Mouse (Mus musculus) ES-E14 (cell line): ENCODE measurements around the gene Ganab. TPM values are rescaled to one million over a fixed set of nuclear protein-coding genes. Genes with fewer than 3 reads are reported as not detected.
A peak's percentile ranks its signal among the peaks of the same experiment; 100 is the strongest.
"Not testable (repeated sequence)": the region's sequence is repeated elsewhere in the genome, so short reads cannot be mapped to it uniquely, and the experiment has no call there.

Experiments used
- DNase-seq: peaks from one replicate; pipeline ENCODE4 v3.0.0-alpha.2; 2013; ENCODE audit warnings: low read depth, low spot score
- H3K27ac ChIP-seq: 2 replicates; pipeline ENCODE4 v1.5.1; 2012; ENCODE audit warnings: low read depth, mild to moderate bottlenecking, low read length, moderate library complexity, mixed read lengths; ENCODE audit not compliant: poor library complexity, insufficient read depth, severe bottlenecking
- H3K36me3 ChIP-seq: 2 replicates; pipeline ENCODE4 v1.6.1; 2012; ENCODE audit warnings: mild to moderate bottlenecking, low read length, moderate library complexity, mixed read lengths; ENCODE audit not compliant: control insufficient read depth, poor library complexity, insufficient read depth, severe bottlenecking
- H3K4me1 ChIP-seq, 2 experiments: fragments of 150-350 bp in 1 of 2; sonication (generic) in 1 of 2; 2 replicates each; pipeline ENCODE4 v1.6.1; 2012; ENCODE audit warnings: low read length in 2 of 2, mild to moderate bottlenecking in 1 of 2, mixed read lengths in 1 of 2; ENCODE audit not compliant: control insufficient read depth in 2 of 2, insufficient read depth in 2 of 2, poor library complexity in 1 of 2
- H3K4me3 ChIP-seq, 2 experiments: fragments of 150-350 bp in 1 of 2; sonication (generic) in 1 of 2; 2 replicates each; pipeline ENCODE4 v1.5.1; 2012; ENCODE audit warnings: low read length in 2 of 2, low read depth in 1 of 2, mild to moderate bottlenecking in 1 of 2, mixed read lengths in 1 of 2; ENCODE audit not compliant: insufficient read depth in 1 of 2, poor library complexity in 1 of 2, severe bottlenecking in 1 of 2
- H3K9ac ChIP-seq: 2 replicates; pipeline ENCODE4 v1.6.1; 2012; ENCODE audit warnings: low read depth, mild to moderate bottlenecking, low read length, mixed read lengths; ENCODE audit not compliant: poor library complexity, insufficient read depth, severe bottlenecking
- H3K9me3 ChIP-seq: fragments of 150-350 bp; sonication (generic); 2 replicates; pipeline ENCODE4 v1.6.1; 2012; ENCODE audit warnings: low read depth, mild to moderate bottlenecking, low read length; ENCODE audit not compliant: control insufficient read depth, insufficient read depth
- CHD2 ChIP-seq: IDR thresholded peaks from 2 replicates; pipeline ENCODE4 v1.6.1; 2014; ENCODE audit warnings: mild to moderate bottlenecking, low read depth, low read length, inconsistent platforms
- HCFC1 ChIP-seq: IDR thresholded peaks from 2 replicates; pipeline ENCODE4 v1.6.1; 2012; ENCODE audit warnings: low read length, inconsistent platforms, borderline replicate concordance; ENCODE audit not compliant: insufficient read depth
- MAFK ChIP-seq: IDR thresholded peaks from 2 replicates; pipeline ENCODE4 v1.6.1; 2014; ENCODE audit warnings: mild to moderate bottlenecking, low read depth, low read length, inconsistent platforms; ENCODE audit not compliant: insufficient read depth
- ZC3H11A ChIP-seq: IDR thresholded peaks from 2 replicates; pipeline ENCODE4 v1.6.1; 2012; ENCODE audit warnings: low read depth, mild to moderate bottlenecking, inconsistent platforms, low read length, borderline replicate concordance
- ZNF384 ChIP-seq: IDR thresholded peaks from 2 replicates; pipeline ENCODE4 v1.6.1; 2012; ENCODE audit warnings: low read depth, low read length, inconsistent platforms
- in situ Hi-C, 2 experiments: fragments of 600-800 bp; cut with MboI; formaldehyde crosslinking; loops; one replicate each; pipeline ENCODE4 v1.15.1; 2025; ENCODE audit warnings: low sequenced_read_pairs in 2 of 2, inconsistent platforms in 1 of 2; ENCODE audit not compliant: unreplicated experiment in 2 of 2
- total RNA-seq: library from RNA; depleted of rRNA; stranded (reverse); fragments of 300-350 nt; gene quantifications from 2 replicates; pipeline ENCODE4 v1.2.3, GENCODE M21; 2012

The Ganab gene
- total RNA-seq, 1 experiment: 321 TPM

GRCm38 (mm10) chr19:8864265-8864664 lies 33.6 kb upstream of the Ganab start:
- DNase-seq: no peak
- Histone ChIP-seq H3K27ac (no peak overlapping the region), H3K4me3 (no peak overlapping the region), H3K36me3 (no peaks in the 10 kb centered on the region), H3K4me1 (no peaks in the 10 kb centered on the region), H3K9me3 (no peaks in the 10 kb centered on the region), H3K9ac (no peak overlapping the region)
- in situ Hi-C loops: loop anchor here in 1 of 2 experiments (25.0 kb wide), 1 partner anchor 223 kb away; the partner anchor contains the start of gene Scgb1a1
- TF ChIP-seq MAFK: no peak
- no peak for TF ChIP-seq ZNF384
- no peak for TF ChIP-seq CHD2
- no peak for TF ChIP-seq ZC3H11A
- no peak for TF ChIP-seq HCFC1

GRCm38 (mm10) chr19:8870381-8870780 lies 27.5 kb upstream of the Ganab start:
- H3K4me3 ChIP-seq: peak overlapping the region in 1 of 2 experiments; percentile 91; a peak in 1 of 4 replicates
- not testable (repeated sequence) for DNase-seq, H3K9ac ChIP-seq, H3K9me3 ChIP-seq, H3K4me1 ChIP-seq, H3K27ac ChIP-seq
- H3K36me3 ChIP-seq: peaks cover 22% of the 10 kb centered on the region
- TF ChIP-seq ZNF384: peak; percentile 80
- in situ Hi-C loops: loop anchor here in 1 of 2 experiments (25.0 kb wide), 1 partner anchor 217 kb away; the partner anchor contains the start of gene Scgb1a1

GRCm38 (mm10) chr19:8870838-8871237 lies 27.0 kb upstream of the Ganab start:
- no peaks in the 10 kb centered on the region; a peak in 2 of 4 replicates for H3K4me1 ChIP-seq
- H3K36me3 ChIP-seq: peaks cover 25% of the 10 kb centered on the region
- TF ChIP-seq CHD2: no peak
- TF ChIP-seq MAFK: no peak
- no peak for TF ChIP-seq HCFC1
- no peak for TF ChIP-seq ZNF384
- TF ChIP-seq ZC3H11A: no peak
- H3K4me3 ChIP-seq: peak overlapping the region; percentile 44 to 91
- H3K9ac ChIP-seq: peak overlapping the region; percentile 77
- no peaks in the 10 kb centered on the region for H3K9me3 ChIP-seq
- no peak for DNase-seq
- in situ Hi-C loops: loop anchor here in 1 of 2 experiments (25.0 kb wide), 1 partner anchor 216 kb away; the partner anchor contains the start of gene Scgb1a1
- peak overlapping the region; percentile 88 for H3K27ac ChIP-seq

- peak; percentile 99 for DNase-seq
- Histone ChIP-seq H3K36me3 (peaks cover 25% of the 10 kb centered on the region), H3K9ac (peak within 1 kb of the TSS; percentile 98), H3K27ac (peak within 1 kb of the TSS; percentile 88), H3K4me3 (peak within 1 kb of the TSS; percentile 91 to 95), H3K9me3 (no peaks in the 10 kb centered on the region), H3K4me1 (no peaks in the 10 kb centered on the region; a peak in 2 of 4 replicates)
- in situ Hi-C loops: loop anchor here in 1 of 2 experiments (25.0 kb wide), 1 partner anchor 216 kb away; the partner anchor contains the start of gene Scgb1a1
- no peak for TF ChIP-seq ZC3H11A
- TF ChIP-seq HCFC1: peak; percentile 83
- no peak for TF ChIP-seq CHD2
- TF ChIP-seq ZNF384: 0 out of 2 replicates have a peak, but pooled peaks have one; percentile 12
- TF ChIP-seq MAFK: no peak
Measured at GRCm38 (mm10) chr19:8871267-8872186, 26.3 kb upstream of the Ganab start, which contains the start of gene Ubxn1. Gene Ubxn1 (plus strand): TSS chr19:8871496.
